Mouse (Mus musculus) liver, embryonic 16.5 days (tissue): ENCODE results near the gene Mipep. TPM values are rescaled to one million over a fixed set of nuclear protein-coding genes. Genes with fewer than 3 reads are reported as not detected.

Experiments used
- ATAC-seq: fragments of 200-750 bp; cut with Nextera tagmentation; 2 replicates; pipeline ENCODE4 v1.8.0; 2017; ENCODE audit warnings: low read depth, mild to moderate bottlenecking, moderate number of reproducible peaks, moderate library complexity
- H3K27ac ChIP-seq: fragments of 300-500 bp; sonication (generic); 2 replicates; pipeline ENCODE4 v1.5.1; 2014; ENCODE audit warnings: mild to moderate bottlenecking, low read length
- H3K27me3 ChIP-seq: fragments of 300-500 bp; sonication (generic); 2 replicates; pipeline ENCODE4 v1.6.1; 2014; ENCODE audit warnings: low read depth, low read length, mixed read lengths; ENCODE audit not compliant: control insufficient read depth, insufficient read depth
- H3K36me3 ChIP-seq: fragments of 300-500 bp; sonication (generic); 2 replicates; pipeline ENCODE4 v1.6.1; 2014; ENCODE audit warnings: mild to moderate bottlenecking; ENCODE audit not compliant: control insufficient read depth, insufficient read depth
- H3K4me1 ChIP-seq: fragments of 300-500 bp; sonication (generic); 2 replicates; pipeline ENCODE4 v1.6.1; 2014; ENCODE audit warnings: low read depth, low read length, mixed read lengths; ENCODE audit not compliant: control insufficient read depth
- H3K4me2 ChIP-seq: fragments of 300-500 bp; sonication (generic); 2 replicates; pipeline ENCODE4 v1.6.1; 2014; ENCODE audit warnings: low read depth, low read length, mixed read lengths
- H3K4me3 ChIP-seq: fragments of 300-500 bp; sonication (generic); 2 replicates; pipeline ENCODE4 v1.5.1; 2014; ENCODE audit warnings: low read depth, mild to moderate bottlenecking, low read length
- H3K9ac ChIP-seq: fragments of 300-500 bp; sonication (generic); 2 replicates; pipeline ENCODE4 v1.6.1; 2014; ENCODE audit warnings: low read depth, low read length
- H3K9me3 ChIP-seq: fragments of 300-500 bp; sonication (generic); replicated peaks from 2 replicates; pipeline ENCODE4 v1.6.1; 2016; ENCODE audit warnings: low read length; ENCODE audit not compliant: control insufficient read depth
- WGBS: fragments of 180-500 bp; shearing (Covaris S2); extraction: QIAGEN DNeasy Blood & Tissue Kit; methylation state at CpG from one replicate; pipeline ENCODE4 v1.1.7; 2014; ENCODE audit not compliant: insufficient replicate concordance; 5-methylcytosine and 5-hydroxymethylcytosine counted together
- polyA plus RNA-seq: library from polyadenylated mRNA; unstranded; fragments of >200 nt; fragmentation: Nextera tagmentation; extraction: Ambion mirVana; gene quantifications from 2 replicates; pipeline ENCODE4 v1.2.1, GENCODE M21; 2015

Mipep gene
- polyA plus RNA-seq, 1 experiment from 2014 or later: 9.8 TPM

GRCm38 (mm10) chr14:60799762-60800728 lies 15.7 kb downstream of the Mipep start:
- H3K27ac ChIP-seq: no peak overlapping the region
- no peaks in the 10 kb centered on the region for H3K36me3 ChIP-seq
- no peak overlapping the region for H3K4me3 ChIP-seq
- 45% methylated on average over 9 of the region's 9 CpGs for whole genome bisulfite sequencing
- H3K9ac ChIP-seq: no peak overlapping the region
- no peaks in the 10 kb centered on the region for H3K4me1 ChIP-seq
- no peak overlapping the region for H3K4me2 ChIP-seq
- H3K27me3 ChIP-seq: no peaks in the 10 kb centered on the region
- no peaks in the 10 kb centered on the region for H3K9me3 ChIP-seq
- ATAC-seq: no peak

GRCm38 (mm10) chr14:60802026-60802425 lies 17.7 kb downstream of the Mipep start:
- H3K27ac ChIP-seq: no peak overlapping the region
- ATAC-seq: no peak
- H3K9me3 ChIP-seq: no peaks in the 10 kb centered on the region
- H3K4me1 ChIP-seq: no peaks in the 10 kb centered on the region
- H3K4me3 ChIP-seq: no peak overlapping the region
- H3K36me3 ChIP-seq: no peaks in the 10 kb centered on the region
- H3K9ac ChIP-seq: no peak overlapping the region
- no peaks in the 10 kb centered on the region for H3K27me3 ChIP-seq
- WGBS: 87% methylated on average over 13 of the region's 13 CpGs
- H3K4me2 ChIP-seq: no peak overlapping the region

GRCm38 (mm10) chr14:60804978-60805377 lies 20.6 kb downstream of the Mipep start:
- no peak for ATAC-seq
- no peaks in the 10 kb centered on the region for H3K36me3 ChIP-seq

GRCm38 (mm10) chr14:60805871-60806270 lies 21.5 kb downstream of the Mipep start:
- WGBS: 60% methylated on average over 1 of the region's 1 CpGs
- no peak overlapping the region for H3K9ac ChIP-seq
- H3K27ac ChIP-seq: no peak overlapping the region
- H3K4me2 ChIP-seq: no peak overlapping the region
- no peaks in the 10 kb centered on the region for H3K4me1 ChIP-seq
- ATAC-seq: no peak
- H3K27me3 ChIP-seq: no peaks in the 10 kb centered on the region
- no peaks in the 10 kb centered on the region for H3K9me3 ChIP-seq
- no peak overlapping the region for H3K4me3 ChIP-seq
- H3K36me3 ChIP-seq: no peaks in the 10 kb centered on the region

More at GRCm38 (mm10) chr14:60804978-60805377, 20.6 kb downstream of the Mipep start:
- Histone ChIP-seq H3K4me2 (no peak overlapping the region), H3K4me1 (no peaks in the 10 kb centered on the region), H3K9ac (no peak overlapping the region), H3K9me3 (no peaks in the 10 kb centered on the region), H3K4me3 (no peak overlapping the region), H3K27me3 (no peaks in the 10 kb centered on the region), H3K27ac (no peak overlapping the region)
- WGBS: 69% methylated on average over 9 of the region's 9 CpGs

- no peak for ATAC-seq
- no peak overlapping the region for H3K4me2 ChIP-seq
- no peaks in the 10 kb centered on the region for H3K9me3 ChIP-seq
- H3K9ac ChIP-seq: no peak overlapping the region
- no peak overlapping the region for H3K4me3 ChIP-seq
- no peaks in the 10 kb centered on the region for H3K36me3 ChIP-seq
- H3K27me3 ChIP-seq: no peaks in the 10 kb centered on the region
- H3K4me1 ChIP-seq: no peaks in the 10 kb centered on the region
- no peak overlapping the region for H3K27ac ChIP-seq
- WGBS: 64% methylated on average over 11 of the region's 11 CpGs
Observed at GRCm38 (mm10) chr14:60806891-60807344, 22.5 kb downstream of the Mipep start.

GRCm38 (mm10) chr14:60809881-60810280 lies 25.5 kb downstream of the Mipep start:
- 81% methylated on average over 8 of the region's 8 CpGs for WGBS
- H3K27ac ChIP-seq: no peak overlapping the region
- H3K9me3 ChIP-seq: no peaks in the 10 kb centered on the region
- no peaks in the 10 kb centered on the region for H3K27me3 ChIP-seq
- ATAC-seq: no peak
- no peaks in the 10 kb centered on the region for H3K36me3 ChIP-seq
- H3K4me3 ChIP-seq: no peak overlapping the region
- no peak overlapping the region for H3K4me2 ChIP-seq
- no peak overlapping the region for H3K9ac ChIP-seq
- no peaks in the 10 kb centered on the region for H3K4me1 ChIP-seq

- no peak overlapping the region for H3K9ac ChIP-seq
- no peaks in the 10 kb centered on the region for H3K27me3 ChIP-seq
- no peaks in the 10 kb centered on the region for H3K36me3 ChIP-seq
- H3K4me3 ChIP-seq: no peak overlapping the region
- 68% methylated on average over 4 of the region's 4 CpGs for WGBS
- H3K27ac ChIP-seq: no peak overlapping the region
- ATAC-seq: no peak
- H3K4me2 ChIP-seq: no peak overlapping the region
- H3K9me3 ChIP-seq: no peaks in the 10 kb centered on the region
- no peaks in the 10 kb centered on the region for H3K4me1 ChIP-seq
Observed at GRCm38 (mm10) chr14:60811547-60811946, 27.2 kb downstream of the Mipep start.

GRCm38 (mm10) chr14:60815098-60815497 lies 30.7 kb downstream of the Mipep start:
- Histone ChIP-seq H3K9me3 (no peaks in the 10 kb centered on the region), H3K27ac (no peak overlapping the region), H3K4me2 (no peak overlapping the region), H3K36me3 (no peaks in the 10 kb centered on the region), H3K4me3 (no peak overlapping the region), H3K27me3 (no peaks in the 10 kb centered on the region), H3K4me1 (no peaks in the 10 kb centered on the region), H3K9ac (no peak overlapping the region)
- WGBS: 74% methylated on average over 5 of the region's 5 CpGs
- ATAC-seq: no peak

- H3K9me3 ChIP-seq: no peaks in the 10 kb centered on the region
- H3K9ac ChIP-seq: no peak overlapping the region
- 71% methylated on average over 5 of the region's 5 CpGs for WGBS
- no peak overlapping the region for H3K4me2 ChIP-seq
- no peaks in the 10 kb centered on the region for H3K36me3 ChIP-seq
- no peak overlapping the region for H3K27ac ChIP-seq
- ATAC-seq: no peak
- no peaks in the 10 kb centered on the region for H3K27me3 ChIP-seq
- no peak overlapping the region for H3K4me3 ChIP-seq
- H3K4me1 ChIP-seq: no peaks in the 10 kb centered on the region
Observed at GRCm38 (mm10) chr14:60818045-60818444, 33.7 kb downstream of the Mipep start.
